Mouse (Mus musculus): ENCODE measurements around the gene Elmod2. TPM values are rescaled to one million over a fixed set of nuclear protein-coding genes. Genes with fewer than 3 reads are reported as not detected.

The Elmod2 gene
- 58.3 TPM for polyA plus RNA-seq (2014; fragmentation: Illumina TruSeq; extraction: RNeasy Lipid Tissue Mini Kit (QIAGEN cat#74804); ENCODE audit: low replicate concordance)

DNA sequence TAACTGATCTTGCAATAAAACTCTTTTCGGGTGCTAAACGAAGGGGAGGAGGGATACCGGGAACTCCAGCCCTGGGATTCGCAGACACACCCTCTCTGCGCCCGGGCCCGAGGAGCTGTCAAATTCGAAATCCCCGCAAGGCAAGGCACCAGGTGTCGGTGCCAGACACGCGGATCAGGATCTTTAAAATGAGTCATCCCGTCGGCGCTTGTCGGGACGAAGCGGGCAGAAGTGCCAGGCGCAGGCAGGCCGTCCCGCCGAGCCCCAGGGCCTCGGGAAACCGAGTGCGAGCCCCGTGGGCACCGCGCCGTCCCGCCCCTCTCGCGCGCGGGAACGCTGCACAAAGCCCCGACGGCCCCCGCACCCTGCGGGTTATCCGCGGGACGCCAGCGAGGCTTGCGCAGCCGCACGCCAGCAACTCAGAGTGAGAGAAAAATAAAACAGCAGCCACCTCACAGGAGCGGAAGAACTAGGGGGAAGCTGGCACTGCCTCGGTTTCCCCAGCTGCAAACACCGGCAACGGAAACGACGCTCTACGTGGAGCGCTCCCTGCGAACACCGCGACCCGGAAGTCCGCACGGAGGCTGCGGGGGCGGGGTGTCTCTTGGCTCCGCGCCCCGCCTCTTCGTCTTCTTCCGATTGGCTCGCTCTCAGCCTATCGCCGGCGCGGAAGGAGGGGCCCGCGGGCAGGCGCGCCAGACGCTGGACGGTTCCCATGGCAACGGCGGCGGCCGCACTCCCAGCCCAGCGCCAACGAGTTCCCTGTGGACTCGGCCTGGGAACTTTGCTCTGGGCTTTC is at the start of gene Elmod2:
Gene Elmod2 (minus strand): TSS at position 588 of the 799 bp plus-strand sequence.

DNA sequence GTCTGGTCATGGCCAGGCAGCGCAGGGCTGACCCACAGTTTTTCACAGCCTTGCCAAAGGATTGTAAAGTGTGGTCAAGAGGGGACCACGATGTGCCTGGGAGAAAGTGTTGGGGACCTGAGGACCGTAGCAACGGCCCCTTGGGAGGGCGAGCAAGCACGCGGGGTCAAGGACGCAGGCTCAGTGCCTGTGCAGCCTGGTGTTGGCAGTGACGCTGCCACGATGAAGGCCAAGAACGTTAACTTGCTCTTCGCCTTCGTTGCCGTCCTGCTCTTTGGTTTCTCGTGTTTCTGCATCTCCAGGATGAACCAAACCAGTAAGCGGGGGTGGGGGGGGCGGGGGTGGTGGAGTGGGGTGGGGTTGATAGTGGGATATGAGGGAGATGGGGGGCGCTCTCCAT is 16.0 kb upstream of the Elmod2 start, which contains the start of gene Mgat4d:
Gene Mgat4d (plus strand): TSS at position 209 of the 400 bp plus-strand sequence.

DNA sequence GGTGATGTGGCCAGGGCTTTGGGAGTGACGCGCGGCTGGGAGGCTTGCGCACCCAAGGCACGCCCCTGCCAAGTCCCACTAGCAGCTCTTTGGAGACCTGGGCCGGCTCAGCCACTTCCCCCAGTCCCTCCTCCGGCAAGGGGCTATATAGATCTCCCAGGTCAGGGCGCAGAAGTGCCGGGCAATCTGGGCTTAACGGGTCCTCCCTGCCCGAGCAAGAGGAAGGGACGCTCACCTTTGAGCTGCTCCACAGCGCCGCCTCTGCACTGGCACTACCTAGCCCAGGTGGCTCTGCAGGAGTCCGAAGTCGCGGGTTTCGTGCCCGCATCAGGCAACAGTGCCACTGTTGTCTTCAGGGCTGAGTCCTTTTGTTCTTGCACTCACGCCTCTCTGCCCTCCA is 42.1 kb downstream of the Elmod2 start, which contains the start of gene Ucp1:
Gene Ucp1 (plus strand): TSS at position 177 of the 400 bp plus-strand sequence.

Other genes with a start within 250 kb of the Elmod2 start
- gene Tbc1d9, start 167.1 kb downstream of the Elmod2 start, polyA plus RNA-seq (2014; fragmentation: Illumina TruSeq; extraction: RNeasy Lipid Tissue Mini Kit (QIAGEN cat#74804); ENCODE audit: low replicate concordance): 7.6 TPM
- not detected for gene Gm10645, start 166.3 kb downstream of the Elmod2 start, polyA plus RNA-seq (2014; fragmentation: Illumina TruSeq; extraction: RNeasy Lipid Tissue Mini Kit (QIAGEN cat#74804); ENCODE audit: low replicate concordance)
- not detected for gene Ucp1, start 42.1 kb downstream of the Elmod2 start, polyA plus RNA-seq (2014; fragmentation: Illumina TruSeq; extraction: RNeasy Lipid Tissue Mini Kit (QIAGEN cat#74804); ENCODE audit: low replicate concordance)
- gene Mgat4d, start 16.0 kb upstream of the Elmod2 start, polyA plus RNA-seq (2014; fragmentation: Illumina TruSeq; extraction: RNeasy Lipid Tissue Mini Kit (QIAGEN cat#74804); ENCODE audit: low replicate concordance): not detected
- 0.45 TPM for gene Clgn, start 57.4 kb upstream of the Elmod2 start, polyA plus RNA-seq (2014; fragmentation: Illumina TruSeq; extraction: RNeasy Lipid Tissue Mini Kit (QIAGEN cat#74804); ENCODE audit: low replicate concordance)
- 556 TPM for gene Scoc, start 125.9 kb upstream of the Elmod2 start, polyA plus RNA-seq (2014; fragmentation: Illumina TruSeq; extraction: RNeasy Lipid Tissue Mini Kit (QIAGEN cat#74804); ENCODE audit: low replicate concordance)
- not detected for gene Olfr370, start 203.3 kb upstream of the Elmod2 start, polyA plus RNA-seq (2014; fragmentation: Illumina TruSeq; extraction: RNeasy Lipid Tissue Mini Kit (QIAGEN cat#74804); ENCODE audit: low replicate concordance)
- 0.59 TPM for gene Ndufb7, start 234.2 kb upstream of the Elmod2 start, polyA plus RNA-seq (2014; fragmentation: Illumina TruSeq; extraction: RNeasy Lipid Tissue Mini Kit (QIAGEN cat#74804); ENCODE audit: low replicate concordance)

Data from small intestine, adult 10 weeks (tissue).